In the genomic region with DNA sequence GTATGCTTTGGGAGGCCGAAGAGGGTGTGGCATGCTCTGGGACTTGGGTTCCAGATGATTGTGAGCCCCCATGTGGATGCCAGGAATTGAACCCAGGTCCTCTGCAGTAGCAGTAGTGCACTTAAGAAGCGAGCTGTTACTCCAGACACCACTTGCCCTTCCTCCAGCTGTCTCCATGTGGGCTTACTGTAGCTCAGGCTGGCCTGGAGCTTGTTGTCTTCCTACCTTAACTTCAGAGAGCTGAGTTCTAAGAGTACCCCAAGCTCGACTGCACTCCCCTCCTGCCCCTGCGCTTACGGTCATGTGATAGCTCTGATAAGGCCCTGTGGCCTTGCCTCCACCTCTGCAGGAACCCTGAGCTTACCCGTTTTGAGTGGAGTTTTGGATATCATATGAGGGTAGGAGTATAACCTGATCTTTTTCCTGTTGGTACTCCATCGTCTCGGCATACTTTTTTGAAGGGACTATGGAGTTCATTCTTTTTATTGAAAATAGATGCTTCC, we compare ENCODE assay signal across 22 mouse cellular contexts. TPM values are rescaled to one million over a fixed set of nuclear protein-coding genes. Genes with fewer than 3 reads are reported as not detected.
A peak's percentile ranks its signal among the peaks of the same experiment; 100 is the strongest.
DNase-seq lines count a peak whose midpoint lies in the region; ATAC-seq and TF ChIP-seq lines count a peak whose summit lies in the region.
"Had no signal": no experiment of that assay in that cellular context is flagged by ENCODE, and none has a peak within 500 bp of the region (broad histone marks: within the 10 kb centered on the region; RNA-seq: fewer than 3 reads in every experiment).

No protein-coding gene starts in this region.

- H3K36me3 ChIP-seq in heart, adult 2 months (ENCODE audit: control insufficient read depth, insufficient read depth, low read length): peaks cover 19% of the 10 kb centered on the region
- no peaks in the 10 kb centered on the region for H3K36me3 ChIP-seq in heart, embryonic 11.5 days (ENCODE audit: control insufficient read depth, insufficient read depth, low read length)
- H3K36me3 ChIP-seq in limb, embryonic 10.5 days: no peaks in the 10 kb centered on the region
- peaks cover 4% of the 10 kb centered on the region; the same call in 1 of the 2 replicates for H3K36me3 ChIP-seq in liver, embryonic 15.5 days (replicated peaks)
- H3K36me3 ChIP-seq: heart, embryonic 13.5 days; hindbrain, embryonic 12.5 days; midbrain, embryonic 12.5 days had no signal

- 63% methylated on average over 8 of the region's 8 CpGs for WGBS in heart, adult 2 months
- 68% methylated on average over 8 of the region's 8 CpGs for WGBS in heart, embryonic 11.5 days (ENCODE audit: insufficient replicate concordance)
- WGBS in limb, embryonic 10.5 days: 88% methylated on average over 8 of the region's 8 CpGs
- 32% methylated on average over 8 of the region's 8 CpGs for WGBS in liver, embryonic 15.5 days (ENCODE audit: insufficient replicate concordance)

- no peak overlapping the region for H3K4me3 ChIP-seq in heart, adult 2 months
- no peak overlapping the region for H3K4me3 ChIP-seq in heart, embryonic 11.5 days (ENCODE audit: low read depth, low read length)
- H3K4me3 ChIP-seq in limb, embryonic 10.5 days: no peak overlapping the region
- H3K4me3 ChIP-seq in liver, embryonic 15.5 days (replicated peaks): no peak overlapping the region
- H3K4me3 ChIP-seq: forebrain, embryonic 13.5 days; gastrocnemius, adult 2 months; heart, embryonic 13.5 days; hindbrain, embryonic 12.5 days; midbrain, embryonic 12.5 days had no signal

- intact Hi-C loops in heart, adult 2 months (cut with DNase I): no loop called here

- peaks cover 8% of the 10 kb centered on the region for H3K79me2 ChIP-seq in heart, adult 2 months (replicated peaks; ENCODE audit: control insufficient read depth, insufficient read depth, low read length)

- DNase-seq in heart, adult 2 months: no peak
- DNase-seq in limb, embryonic 10.5 days (ENCODE audit: low spot score): no peak
- DNase-seq in kidney, adult 8-10 months: no peak
- no peak for DNase-seq in lung, postnatal 14 days
- DNase-seq in kidney, postnatal 36 days: no peak
- DNase-seq: adrenal gland, postnatal 36 days; cerebellum, adult 9-10 months; gastrocnemius, adult 2 months; kidney, adult 9 months; kidney, postnatal 14 days; layer of hippocampus, adult 9-11 months; left cerebral cortex, postnatal 4 days had no signal

- H3K4me1 ChIP-seq in heart, adult 2 months (ENCODE audit: control insufficient read depth, insufficient read depth, low read length): peaks cover 39% of the 10 kb centered on the region
- H3K4me1 ChIP-seq in heart, embryonic 11.5 days (ENCODE audit: control insufficient read depth, insufficient read depth, low read length): peaks cover 38% of the 10 kb centered on the region
- peaks cover 67% of the 10 kb centered on the region for H3K4me1 ChIP-seq in limb, embryonic 10.5 days
- peaks cover 72% of the 10 kb centered on the region for H3K4me1 ChIP-seq in liver, embryonic 15.5 days (replicated peaks)

- TF ChIP-seq POLR2A in heart, adult 2 months (IDR thresholded peaks at IDR 0.05; ENCODE audit: insufficient read depth, low read depth, low read length): no peak

- TF ChIP-seq CTCF in heart, adult 2 months (IDR thresholded peaks at IDR 0.05): no peak

- TF ChIP-seq EP300 in heart, adult 2 months (IDR thresholded peaks at IDR 0.05; ENCODE audit: insufficient read depth, low read depth, low read length): no peak

- no peak overlapping the region for H3K4me2 ChIP-seq in heart, embryonic 11.5 days
- H3K4me2 ChIP-seq in liver, embryonic 15.5 days: peak overlapping the region; percentile 38
- H3K4me2 ChIP-seq: forebrain, embryonic 13.5 days; heart, embryonic 13.5 days; hindbrain, embryonic 12.5 days; midbrain, embryonic 12.5 days had no signal

- no peak for ATAC-seq in heart, embryonic 11.5 days (replicated peaks; ENCODE audit: insufficient number of reproducible peaks, low FRiP score, low TSS enrichment)
- no peak for ATAC-seq in liver, embryonic 15.5 days (ENCODE audit: insufficient read depth)
- ATAC-seq: CD4-positive, CD25-positive, alpha-beta regulatory T cell, adult 4 months; forebrain, embryonic 13.5 days; lung, postnatal 0 days; Patski had no signal

- no peaks in the 10 kb centered on the region for H3K9me3 ChIP-seq in heart, embryonic 11.5 days (replicated peaks; ENCODE audit: control insufficient read depth, low read length)
- no peaks in the 10 kb centered on the region for H3K9me3 ChIP-seq in limb, embryonic 10.5 days (replicated peaks)
- no peaks in the 10 kb centered on the region for H3K9me3 ChIP-seq in liver, embryonic 15.5 days (replicated peaks)
- H3K9me3 ChIP-seq: forebrain, embryonic 13.5 days; heart, embryonic 13.5 days; hindbrain, embryonic 12.5 days; midbrain, embryonic 12.5 days had no signal

- no peak overlapping the region for H3K9ac ChIP-seq in heart, adult 2 months (ENCODE audit: low read depth, low read length)
- H3K9ac ChIP-seq in heart, embryonic 11.5 days (ENCODE audit: low read depth, low read length): no peak overlapping the region
- 0 out of 2 replicates have a peak overlapping the region, but pooled peaks have one; percentile 21 for H3K9ac ChIP-seq in liver, embryonic 15.5 days
- H3K9ac ChIP-seq: forebrain, embryonic 13.5 days; heart, embryonic 13.5 days; hindbrain, embryonic 12.5 days; midbrain, embryonic 12.5 days had no signal

- H3K27ac ChIP-seq in heart, adult 2 months: peak overlapping the region; percentile 1; the same call in 1 of the 2 replicates
- no peak overlapping the region for H3K27ac ChIP-seq in heart, embryonic 11.5 days (ENCODE audit: low read depth, low read length)
- peak overlapping the region; percentile 58; the same call in 1 of the 2 replicates for H3K27ac ChIP-seq in limb, embryonic 10.5 days
- H3K27ac ChIP-seq in liver, embryonic 15.5 days (replicated peaks): peak overlapping the region; percentile 41; the same call in 1 of the 2 replicates
- H3K27ac ChIP-seq: forebrain, embryonic 13.5 days; heart, embryonic 13.5 days; hindbrain, embryonic 12.5 days; midbrain, embryonic 12.5 days; stomach, postnatal 0 days had no signal

- no peaks in the 10 kb centered on the region for H3K27me3 ChIP-seq in heart, adult 2 months (ENCODE audit: control insufficient read depth, insufficient read depth, low read length)
- H3K27me3 ChIP-seq in heart, embryonic 11.5 days (ENCODE audit: control insufficient read depth, insufficient read depth, low read length): no peaks in the 10 kb centered on the region
- H3K27me3 ChIP-seq in limb, embryonic 10.5 days (ENCODE audit: low read depth, poor library complexity, severe bottlenecking): no peaks in the 10 kb centered on the region
- no peaks in the 10 kb centered on the region for H3K27me3 ChIP-seq in liver, embryonic 15.5 days
- H3K27me3 ChIP-seq: forebrain, embryonic 13.5 days; heart, embryonic 13.5 days; hindbrain, embryonic 12.5 days; midbrain, embryonic 12.5 days; Patski had no signal

RNA-seq across cellular contexts. Expression of a gene that starts 36.8 kb away (rescaled TPM):
- 10 to 100 TPM; 26.1 to 44.6 TPM for total RNA-seq in heart, adult 2 months (2021)
- 25.1 and 39.2 TPM in 2 replicates for polyA plus RNA-seq in heart, adult 2 months (2012; rRNA removed)
- 29.1 and 32.8 TPM in 2 replicates for polyA plus RNA-seq in heart, embryonic 11.5 days (2014; fragmentation: Nextera tagmentation; extraction: Ambion mirVana)
- polyA plus RNA-seq in limb, embryonic 10.5 days (2016; fragmentation: Nextera tagmentation; extraction: Ambion mirVana): 47.5 and 59.2 TPM in 2 replicates
- 35.7 and 37.5 TPM in 2 replicates for polyA plus RNA-seq in liver, embryonic 15.5 days (2015; fragmentation: Nextera tagmentation; extraction: Ambion mirVana)
